Mouse (Mus musculus): ENCODE results near the gene Tigit. TPM values are rescaled to one million over a fixed set of nuclear protein-coding genes. Genes with fewer than 3 reads are reported as not detected.

The Tigit gene
- polyA plus RNA-seq, 1 experiment from 2014 or later = not detected

- Histone ChIP-seq H3K4me2 (replicated peaks; ENCODE audit: low read depth, low read length) (no peak overlapping the region), H3K27me3 (replicated peaks; ENCODE audit: insufficient read depth, low read length) (no peaks in the 10 kb centered on the region), H3K9ac (replicated peaks; ENCODE audit: low read depth) (no peak overlapping the region), H3K36me3 (ENCODE audit: insufficient read depth, low read length) (no peaks in the 10 kb centered on the region), H3K4me1 (ENCODE audit: insufficient read depth, low read depth, low read length) (no peaks in the 10 kb centered on the region), H3K4me3 (ENCODE audit: low read depth, low read length) (no peak overlapping the region), H3K9me3 (ENCODE audit: low read length) (no peaks in the 10 kb centered on the region), H3K27ac (ENCODE audit: low read length) (no peak overlapping the region)
- 83% methylated on average over 11 of the region's 11 CpGs for WGBS
- no peak for ATAC-seq
- TF ChIP-seq CTCF (IDR thresholded peaks at IDR 0.05) (no peak), EP300 (IDR thresholded peaks at IDR 0.05) (no peak)
- DNase-seq (ENCODE audit: low spot score) = no peak
These were observed 30.2 kb upstream of the Tigit start for GRCm38 (mm10) chr16:43694104-43694503.

DNA sequence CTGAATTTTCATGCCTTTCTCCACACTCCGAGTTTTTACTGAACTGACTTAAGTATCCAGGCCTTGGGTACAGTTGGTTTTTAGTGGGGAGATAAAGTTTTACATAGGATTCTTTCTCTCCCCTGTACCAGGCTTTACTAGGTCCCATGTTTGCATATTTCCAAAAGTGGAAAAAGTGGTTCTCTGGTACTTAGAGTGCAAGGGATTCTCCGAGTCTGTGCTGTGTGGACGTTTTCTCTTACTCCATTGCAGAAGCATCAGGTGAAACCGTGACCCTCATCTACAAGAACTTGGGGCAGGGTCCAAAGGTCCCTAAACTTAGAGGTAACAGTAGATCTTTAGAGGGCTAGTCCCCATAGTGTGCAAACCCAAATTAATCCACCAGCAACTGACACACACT lies 28.7 kb upstream of the Tigit start:
- DNase-seq (ENCODE audit: low spot score) = no peak
- no peaks in the 10 kb centered on the region for H3K27me3 ChIP-seq (replicated peaks; ENCODE audit: insufficient read depth, low read length)
- H3K36me3 ChIP-seq (ENCODE audit: insufficient read depth, low read length) = no peaks in the 10 kb centered on the region
- no peak overlapping the region for H3K27ac ChIP-seq (ENCODE audit: low read length)
- H3K4me2 ChIP-seq (replicated peaks; ENCODE audit: low read depth, low read length) = no peak overlapping the region
- ATAC-seq = no peak
- no peaks in the 10 kb centered on the region for H3K9me3 ChIP-seq (ENCODE audit: low read length)
- no peak overlapping the region for H3K9ac ChIP-seq (replicated peaks; ENCODE audit: low read depth)
- no peak for TF ChIP-seq EP300 (IDR thresholded peaks at IDR 0.05)
- TF ChIP-seq CTCF (IDR thresholded peaks at IDR 0.05) = no peak
- no peaks in the 10 kb centered on the region for H3K4me1 ChIP-seq (ENCODE audit: insufficient read depth, low read depth, low read length)
- WGBS = 91% methylated on average over 4 of the region's 4 CpGs
- no peak overlapping the region for H3K4me3 ChIP-seq (ENCODE audit: low read depth, low read length)

- H3K9me3 ChIP-seq (ENCODE audit: low read length) = no peaks in the 10 kb centered on the region
- H3K4me1 ChIP-seq (ENCODE audit: insufficient read depth, low read depth, low read length) = no peaks in the 10 kb centered on the region
- DNase-seq (ENCODE audit: low spot score) (no peak), ATAC-seq (no peak)
- TF ChIP-seq CTCF (IDR thresholded peaks at IDR 0.05) = no peak
- no peak for TF ChIP-seq EP300 (IDR thresholded peaks at IDR 0.05)
- no peak overlapping the region for H3K4me2 ChIP-seq (replicated peaks; ENCODE audit: low read depth, low read length)
- H3K36me3 ChIP-seq (ENCODE audit: insufficient read depth, low read length) = no peaks in the 10 kb centered on the region
- no peak overlapping the region for H3K4me3 ChIP-seq (ENCODE audit: low read depth, low read length)
- no peak overlapping the region for H3K27ac ChIP-seq (ENCODE audit: low read length)
- H3K27me3 ChIP-seq (replicated peaks; ENCODE audit: insufficient read depth, low read length) = no peaks in the 10 kb centered on the region
- WGBS = 92% methylated on average over 5 of the region's 5 CpGs
- H3K9ac ChIP-seq (replicated peaks; ENCODE audit: low read depth) = no peak overlapping the region
These were observed 27.8 kb upstream of the Tigit start for GRCm38 (mm10) chr16:43691741-43692140.

GRCm38 (mm10) chr16:43690912-43691311 lies 27.0 kb upstream of the Tigit start:
- H3K4me1 ChIP-seq (ENCODE audit: insufficient read depth, low read depth, low read length) = no peaks in the 10 kb centered on the region
- no peaks in the 10 kb centered on the region for H3K9me3 ChIP-seq (ENCODE audit: low read length)
- no peak overlapping the region for H3K9ac ChIP-seq (replicated peaks; ENCODE audit: low read depth)
- 67% methylated on average over 2 of the region's 2 CpGs for WGBS
- H3K27me3 ChIP-seq (replicated peaks; ENCODE audit: insufficient read depth, low read length) = no peaks in the 10 kb centered on the region
- H3K27ac ChIP-seq (ENCODE audit: low read length) = no peak overlapping the region
- H3K4me2 ChIP-seq (replicated peaks; ENCODE audit: low read depth, low read length) = no peak overlapping the region
- no peak for TF ChIP-seq CTCF (IDR thresholded peaks at IDR 0.05)
- no peak for TF ChIP-seq EP300 (IDR thresholded peaks at IDR 0.05)
- H3K36me3 ChIP-seq (ENCODE audit: insufficient read depth, low read length) = no peaks in the 10 kb centered on the region
- no peak for DNase-seq (ENCODE audit: low spot score)
- H3K4me3 ChIP-seq (ENCODE audit: low read depth, low read length) = no peak overlapping the region
- no peak for ATAC-seq

DNA sequence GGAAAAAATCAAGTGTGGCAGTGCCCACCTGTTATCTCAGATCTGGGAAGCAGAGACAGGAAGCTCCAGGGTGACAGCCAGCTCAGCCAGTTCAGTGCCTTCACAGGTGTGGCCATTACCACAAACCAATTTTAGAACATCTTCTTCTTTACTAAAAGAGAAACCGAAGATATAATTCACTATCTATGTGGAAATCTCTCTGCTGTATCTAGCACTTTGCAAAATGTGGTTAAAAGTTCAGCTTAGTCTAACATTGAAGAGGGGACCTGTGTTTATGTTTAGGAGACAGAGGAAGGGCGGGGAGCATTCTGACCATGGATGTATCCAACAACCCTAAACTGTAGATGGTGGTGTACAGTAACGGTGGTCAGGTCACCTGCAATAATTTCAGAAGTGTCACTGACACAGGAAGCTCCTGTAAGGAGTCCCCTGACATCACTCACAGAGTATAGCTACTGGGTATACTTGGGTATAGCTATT lies 26.3 kb upstream of the Tigit start:
- Histone ChIP-seq H3K27me3 (replicated peaks; ENCODE audit: insufficient read depth, low read length) (no peaks in the 10 kb centered on the region), H3K9ac (replicated peaks; ENCODE audit: low read depth) (no peak overlapping the region), H3K4me2 (replicated peaks; ENCODE audit: low read depth, low read length) (no peak overlapping the region), H3K9me3 (ENCODE audit: low read length) (no peaks in the 10 kb centered on the region), H3K27ac (ENCODE audit: low read length) (no peak overlapping the region), H3K4me3 (ENCODE audit: low read depth, low read length) (no peak overlapping the region), H3K4me1 (ENCODE audit: insufficient read depth, low read depth, low read length) (no peaks in the 10 kb centered on the region), H3K36me3 (ENCODE audit: insufficient read depth, low read length) (no peaks in the 10 kb centered on the region)
- ATAC-seq = no peak
- WGBS = 80% methylated on average over 3 of the region's 3 CpGs
- no peak for DNase-seq (ENCODE audit: low spot score)
- TF ChIP-seq CTCF (IDR thresholded peaks at IDR 0.05) (no peak), EP300 (IDR thresholded peaks at IDR 0.05) (no peak)

GRCm38 (mm10) chr16:43687968-43688367 lies 24.0 kb upstream of the Tigit start:
- TF ChIP-seq CTCF (IDR thresholded peaks at IDR 0.05) = no peak
- H3K9ac ChIP-seq (replicated peaks; ENCODE audit: low read depth) = no peak overlapping the region
- H3K4me3 ChIP-seq (ENCODE audit: low read depth, low read length) = no peak overlapping the region
- no peak overlapping the region for H3K27ac ChIP-seq (ENCODE audit: low read length)
- H3K4me1 ChIP-seq (ENCODE audit: insufficient read depth, low read depth, low read length) = no peaks in the 10 kb centered on the region
- no peaks in the 10 kb centered on the region for H3K27me3 ChIP-seq (replicated peaks; ENCODE audit: insufficient read depth, low read length)
- no peak for DNase-seq (ENCODE audit: low spot score)
- no peak for ATAC-seq
- WGBS = 63% methylated on average over 2 of the region's 2 CpGs
- H3K36me3 ChIP-seq (ENCODE audit: insufficient read depth, low read length) = no peaks in the 10 kb centered on the region
- H3K4me2 ChIP-seq (replicated peaks; ENCODE audit: low read depth, low read length) = no peak overlapping the region
- H3K9me3 ChIP-seq (ENCODE audit: low read length) = no peaks in the 10 kb centered on the region

- WGBS = 71% methylated on average over 3 of the region's 3 CpGs
- no peak for ATAC-seq
These were observed 10.5 kb upstream of the Tigit start for GRCm38 (mm10) chr16:43674400-43674799.

More at GRCm38 (mm10) chr16:43674400-43674799, 10.5 kb upstream of the Tigit start:
- no peak for TF ChIP-seq EP300 (IDR thresholded peaks at IDR 0.05)
- TF ChIP-seq CTCF (IDR thresholded peaks at IDR 0.05) = no peak
- DNase-seq (ENCODE audit: low spot score) = no peak
- Histone ChIP-seq H3K4me3 (ENCODE audit: low read depth, low read length) (no peak overlapping the region), H3K4me2 (replicated peaks; ENCODE audit: low read depth, low read length) (no peak overlapping the region), H3K4me1 (ENCODE audit: insufficient read depth, low read depth, low read length) (no peaks in the 10 kb centered on the region), H3K36me3 (ENCODE audit: insufficient read depth, low read length) (no peaks in the 10 kb centered on the region), H3K27me3 (replicated peaks; ENCODE audit: insufficient read depth, low read length) (no peaks in the 10 kb centered on the region), H3K9me3 (ENCODE audit: low read length) (no peaks in the 10 kb centered on the region), H3K27ac (ENCODE audit: low read length) (no peak overlapping the region), H3K9ac (replicated peaks; ENCODE audit: low read depth) (no peak overlapping the region)
